In the genomic region with DNA sequence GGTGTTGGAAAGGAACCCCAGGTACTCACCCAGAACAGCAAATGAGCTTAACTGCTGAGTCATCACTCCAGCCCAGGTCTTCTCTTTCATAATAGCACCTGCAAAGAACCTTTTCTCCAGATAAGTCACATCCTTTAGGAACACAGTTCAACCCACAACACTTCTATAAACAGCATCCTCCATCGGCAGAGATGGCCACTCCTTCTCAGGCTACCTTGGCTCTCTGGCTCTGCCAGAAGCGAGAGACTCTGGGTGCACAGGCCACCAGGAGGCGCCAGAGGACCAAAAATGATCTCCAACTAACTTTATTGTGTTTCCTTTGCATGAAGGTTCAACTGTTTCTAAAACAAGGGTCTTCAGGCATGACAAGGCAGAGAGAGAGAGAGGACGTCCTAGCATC, we compare ENCODE assay signal across 8 mouse cellular contexts. TPM values are rescaled to one million over a fixed set of nuclear protein-coding genes. Genes with fewer than 3 reads are reported as not detected.
DNase-seq lines count a peak whose midpoint lies in the region; ATAC-seq and TF ChIP-seq lines count a peak whose summit lies in the region.

No protein-coding gene starts in this region.

- ATAC-seq in kidney, embryonic 15.5 days (replicated peaks; ENCODE audit: low FRiP score), result no peak
- peak; percentile 54 for ATAC-seq in inflammation-experienced regulatory T-cells, adult 6 months
- ATAC-seq in stomach, postnatal 0 days (ENCODE audit: low FRiP score, low TSS enrichment), result peak; percentile 34

- TF ChIP-seq EP300 in stomach, postnatal 0 days (optimal IDR thresholded peaks at IDR 0.05), result no peak

- H3K9ac ChIP-seq in kidney, embryonic 15.5 days, result no peak overlapping the region
- H3K9ac ChIP-seq in stomach, postnatal 0 days (ENCODE audit: low read length), result no peak overlapping the region

- no peak for TF ChIP-seq POLR2A in cerebellum, adult 2 months (IDR thresholded peaks at IDR 0.05; ENCODE audit: borderline replicate concordance, insufficient read depth, low read length)

- no peak overlapping the region for H3K27ac ChIP-seq in kidney, embryonic 15.5 days
- H3K27ac ChIP-seq in cerebellum, adult 2 months (ENCODE audit: insufficient read depth, low read length), result peak overlapping the region; percentile 97
- H3K27ac ChIP-seq in stomach, postnatal 0 days (replicated peaks), result no peak overlapping the region

- peaks cover 52% of the 10 kb centered on the region for H3K4me1 ChIP-seq in kidney, embryonic 15.5 days
- H3K4me1 ChIP-seq in cerebellum, adult 2 months (ENCODE audit: control insufficient read depth, insufficient read depth, low read length), result peaks cover 38% of the 10 kb centered on the region
- no peaks in the 10 kb centered on the region for H3K4me1 ChIP-seq in stomach, postnatal 0 days (replicated peaks; ENCODE audit: control insufficient read depth, insufficient read depth)

- H3K4me3 ChIP-seq in kidney, embryonic 15.5 days (replicated peaks), result no peak overlapping the region
- peak overlapping the region; percentile 39 for H3K4me3 ChIP-seq in cerebellum, adult 2 months (replicated peaks; ENCODE audit: insufficient read depth, low read depth, low read length)
- no peak overlapping the region for H3K4me3 ChIP-seq in stomach, postnatal 0 days (ENCODE audit: low read depth, low read length)

- TF ChIP-seq CTCF in cerebellum, adult 2 months (IDR thresholded peaks at IDR 0.05; ENCODE audit: borderline replicate concordance, insufficient read depth, low read depth, low read length), result peak; percentile 97
- TF ChIP-seq CTCF in stomach, postnatal 0 days (IDR thresholded peaks at IDR 0.05; ENCODE audit: low read depth), result peak; percentile 97

- intact Hi-C loops in left cerebral cortex, postnatal 36 days (cut with DNase I), result loop anchor here (1.0 to 5.0 kb wide), 2 partner anchors 42 to 135 kb away; no protein-coding TSS in a partner anchor

- no peaks in the 10 kb centered on the region for H3K36me3 ChIP-seq in kidney, embryonic 15.5 days
- H3K36me3 ChIP-seq in stomach, postnatal 0 days (ENCODE audit: control insufficient read depth, insufficient read depth, low read length), result no peaks in the 10 kb centered on the region

- no peak overlapping the region for H3K4me2 ChIP-seq in kidney, embryonic 15.5 days
- H3K4me2 ChIP-seq in stomach, postnatal 0 days (replicated peaks; ENCODE audit: low read depth), result no peak overlapping the region

- no peaks in the 10 kb centered on the region for H3K9me3 ChIP-seq in kidney, embryonic 15.5 days (replicated peaks)
- no peaks in the 10 kb centered on the region for H3K9me3 ChIP-seq in stomach, postnatal 0 days (ENCODE audit: control insufficient read depth, low read length)

- WGBS in kidney, embryonic 15.5 days, result 3% methylated on average over 4 of the region's 4 CpGs
- 0% methylated on average over 4 of the region's 4 CpGs for WGBS in cerebellum, adult 2 months
- WGBS in stomach, postnatal 0 days, result 0% methylated on average over 4 of the region's 4 CpGs

- H3K27me3 ChIP-seq in kidney, embryonic 15.5 days, result peaks cover 14% of the 10 kb centered on the region
- no peaks in the 10 kb centered on the region for H3K27me3 ChIP-seq in cerebellum, adult 2 months (ENCODE audit: control insufficient read depth, insufficient read depth, low read length)
- H3K27me3 ChIP-seq in stomach, postnatal 0 days (ENCODE audit: control insufficient read depth, insufficient read depth, low read length), result no peaks in the 10 kb centered on the region

- peak; percentile 89 for DNase-seq in kidney, adult 18-20 months
- DNase-seq in cerebellum, adult 2 months, result peak; percentile 89 to 95
- DNase-seq in frontal cortex, adult 2 months (ENCODE audit: extremely low spot score in 1 of 2, low spot score in 1 of 2), result peak; percentile 77 to 96
- peak; percentile 83 to 86 for DNase-seq in left cerebral cortex, postnatal 36 days (ENCODE audit: low spot score in 2 of 2)
- DNase-seq in naive thymus-derived CD4-positive, alpha-beta T cell, adult 2 months (ENCODE audit: low read depth), result peak; percentile 80
- DNase-seq in stomach, postnatal 0 days (ENCODE audit: low spot score), result peak; percentile 90

RNA-seq across cellular contexts. Expression of gene Rab4a, which starts 15.8 kb away (rescaled TPM):
- polyA plus RNA-seq in kidney, embryonic 15.5 days (2015; fragmentation: Nextera tagmentation; extraction: Ambion mirVana), result 39.6 and 44.9 TPM in 2 replicates
- polyA plus RNA-seq in cerebellum, adult 2 months (2012; rRNA removed), result 102 and 111 TPM in 2 replicates
- 67.3 and 73.3 TPM in 2 replicates for polyA plus RNA-seq in frontal cortex, adult 2 months (2012; rRNA removed)
- 10 to 100 TPM; 15.9 to 21.4 (median 16.9) TPM for polyA plus RNA-seq in inflammation-experienced regulatory T-cells, adult 6 months (2017; shearing (Covaris generic))
- total RNA-seq in left cerebral cortex, postnatal 36 days (2021), result 10 to 100 TPM; 41.0 to 45.8 TPM
- polyA plus RNA-seq in stomach, postnatal 0 days (2015; fragmentation: Nextera tagmentation; extraction: Ambion mirVana), result 25.8 and 27.0 TPM in 2 replicates
